Mouse (Mus musculus) bone marrow, adult 2 months (tissue): Measurements from ENCODE around the gene Dicer1.

Source experiments
- CTCF ChIP-seq: fragments of 200-500 bp; IDR thresholded peaks from 2 replicates; pipeline ENCODE4 v1.5.1; 2011; ENCODE audit warnings: low read length, control low read depth; ENCODE audit not compliant: control insufficient read depth, insufficient read depth
- POLR2A ChIP-seq: fragments of 200-500 bp; IDR thresholded peaks from 2 replicates; pipeline ENCODE4 v1.6.1; 2011; ENCODE audit warnings: low read depth, mild to moderate bottlenecking, control low read depth, low read length, borderline replicate concordance; ENCODE audit not compliant: control insufficient read depth

- no peak for TF ChIP-seq CTCF
- no peak for TF ChIP-seq POLR2A
Observed at GRCm38 (mm10) chr12:104747252-104747651, 4.5 kb downstream of the Dicer1 start.
